Mouse (Mus musculus): ENCODE data around the gene Med21.

Med21 gene

DNA sequence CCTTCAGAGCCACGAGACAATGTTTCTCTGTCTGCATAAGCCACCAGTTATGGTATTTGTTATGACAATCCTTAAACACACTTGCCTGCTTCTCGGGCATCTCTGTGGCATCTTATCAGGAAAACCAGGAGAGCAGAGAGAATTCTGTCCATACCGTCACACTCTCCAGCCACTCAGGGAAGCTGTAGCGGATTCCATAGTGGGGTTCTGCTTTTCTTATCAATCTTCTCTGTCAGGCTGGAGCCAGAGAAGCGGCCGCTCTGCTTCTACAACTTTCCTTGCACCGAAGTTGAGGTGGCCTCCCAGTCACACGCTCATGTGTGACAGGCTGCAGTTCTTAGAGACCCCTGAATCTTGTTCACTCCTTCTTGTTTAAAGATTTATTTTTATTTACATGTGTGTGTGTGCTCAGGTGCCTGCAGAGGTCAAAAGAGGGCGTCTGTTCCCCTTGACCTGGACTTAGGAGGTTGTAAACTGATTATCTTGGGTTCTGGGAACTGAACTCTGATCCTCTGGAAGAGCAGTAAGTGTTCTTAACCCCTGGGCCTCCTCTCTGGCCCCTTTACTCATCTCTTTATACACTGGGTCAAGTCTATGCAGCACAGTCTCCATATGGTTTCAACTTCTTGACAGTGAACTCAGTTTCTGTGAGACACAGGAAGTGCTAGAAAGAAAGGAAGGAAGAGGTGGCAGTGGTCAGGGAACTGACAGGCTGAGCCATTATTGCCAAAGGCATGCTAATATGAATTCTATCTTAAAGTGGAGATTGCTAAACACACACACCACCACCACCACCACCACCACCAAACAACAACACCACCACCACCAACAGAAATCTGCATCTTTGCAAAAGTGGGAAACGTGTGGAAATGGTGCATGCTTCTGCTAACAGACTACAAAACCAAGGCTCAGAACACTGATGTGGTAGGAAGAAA is 36.1 kb downstream of the Med21 start:
- peak; percentile 28 for DNase-seq (ENCODE audit: low spot score)

DNA sequence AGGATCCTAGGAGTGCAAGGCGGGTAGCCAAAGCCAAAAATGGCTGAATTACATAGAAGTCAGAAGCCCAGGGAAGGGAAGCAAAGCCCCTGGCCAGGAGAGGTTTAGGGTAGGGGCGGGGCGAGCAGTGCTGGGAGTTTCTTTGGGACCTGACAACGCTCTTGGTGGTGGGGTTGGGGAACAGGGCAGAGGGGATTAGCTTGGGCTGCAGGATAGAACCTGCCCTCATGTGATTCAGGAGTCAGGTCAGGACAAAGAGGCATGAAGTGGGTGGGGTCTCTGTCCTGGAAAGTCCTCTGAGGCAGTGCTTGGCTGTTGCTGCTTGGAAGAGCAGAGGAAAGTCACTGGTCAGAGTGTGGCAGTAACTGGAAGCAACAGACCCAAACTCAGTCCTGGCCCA is 41.5 kb downstream of the Med21 start:
- no peak for DNase-seq (ENCODE audit: low spot score)

DNA sequence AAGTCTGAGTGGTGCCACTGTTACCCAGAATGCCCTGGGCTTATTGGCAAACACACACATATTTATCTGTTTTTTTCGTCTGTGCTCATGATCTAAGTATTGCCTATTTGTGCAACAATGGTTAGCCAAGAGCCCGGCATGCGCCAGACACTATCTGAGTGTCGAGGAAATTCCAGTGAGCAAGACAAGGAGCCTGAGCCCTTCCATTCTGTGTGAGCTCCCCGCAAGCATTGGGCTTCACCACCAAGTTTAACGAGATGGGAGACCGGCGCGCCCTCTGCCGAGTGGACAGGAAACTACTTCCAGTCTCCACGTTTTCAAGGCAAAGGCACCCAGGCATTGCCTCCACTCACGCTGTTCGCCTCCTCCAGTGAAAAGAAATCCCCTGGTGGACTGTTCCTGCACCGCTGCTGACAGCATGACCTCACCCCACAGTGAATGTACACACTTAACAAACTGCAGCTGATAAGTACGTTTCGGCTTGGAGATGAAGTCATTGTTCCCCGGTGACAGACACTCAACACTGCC is 43.5 kb downstream of the Med21 start:
- DNase-seq (ENCODE audit: low spot score), result no peak

DNA sequence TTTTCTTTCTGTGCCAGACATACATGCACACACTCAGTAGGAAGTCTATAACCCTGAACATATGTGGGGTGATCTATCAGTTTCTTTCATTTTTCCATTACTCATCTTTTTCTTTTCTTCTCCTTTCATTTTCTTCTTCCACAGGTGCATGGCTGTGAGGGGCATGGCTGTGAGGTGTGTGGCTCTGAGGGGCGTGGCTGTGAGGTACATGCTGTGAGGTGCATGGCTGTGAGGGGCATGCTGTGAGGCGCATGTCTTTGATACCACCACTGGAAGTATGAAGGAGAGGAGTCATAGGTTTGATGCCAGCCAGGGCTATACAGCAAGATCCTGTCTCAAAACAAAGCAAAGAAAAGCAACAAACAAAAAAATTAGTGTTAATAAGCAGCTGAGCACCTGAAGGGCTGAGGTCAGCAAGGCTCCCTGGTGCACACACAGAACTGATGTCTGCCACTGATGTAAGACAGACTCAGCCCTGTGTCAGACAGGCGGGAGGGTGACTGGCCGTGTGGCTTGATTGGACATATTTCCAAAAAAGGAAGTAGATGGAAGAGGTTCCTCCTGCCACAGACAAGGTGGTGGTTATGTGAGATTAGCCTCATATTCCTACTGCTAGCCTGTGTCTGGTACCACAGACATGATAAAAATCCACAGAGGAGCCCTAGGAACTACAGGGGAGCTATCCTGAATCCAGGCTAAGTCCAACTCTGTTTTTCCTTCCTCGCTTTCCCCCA is 44.3 kb downstream of the Med21 start:
- no peak for DNase-seq (ENCODE audit: low spot score)

DNA sequence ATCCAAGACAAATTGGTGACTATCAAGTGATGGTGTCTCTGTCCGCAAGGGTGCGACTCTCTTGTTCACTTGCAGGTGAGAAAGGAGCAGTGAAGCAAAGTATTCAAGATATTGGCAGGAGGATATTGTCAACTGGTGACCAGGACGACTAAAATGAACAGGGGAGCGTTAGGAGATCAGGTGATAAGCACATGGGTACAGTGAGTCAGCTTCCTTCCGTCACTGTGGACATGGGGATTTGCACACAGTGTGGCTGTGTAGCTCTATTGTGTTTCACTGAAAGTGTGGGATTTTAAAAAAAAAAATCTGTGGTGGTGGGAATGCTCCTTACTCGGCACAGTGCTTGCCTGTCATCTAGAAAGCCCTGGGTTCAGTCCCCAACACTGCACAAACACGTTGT is 45.7 kb downstream of the Med21 start:
- DNase-seq (ENCODE audit: low spot score), result no peak

DNA sequence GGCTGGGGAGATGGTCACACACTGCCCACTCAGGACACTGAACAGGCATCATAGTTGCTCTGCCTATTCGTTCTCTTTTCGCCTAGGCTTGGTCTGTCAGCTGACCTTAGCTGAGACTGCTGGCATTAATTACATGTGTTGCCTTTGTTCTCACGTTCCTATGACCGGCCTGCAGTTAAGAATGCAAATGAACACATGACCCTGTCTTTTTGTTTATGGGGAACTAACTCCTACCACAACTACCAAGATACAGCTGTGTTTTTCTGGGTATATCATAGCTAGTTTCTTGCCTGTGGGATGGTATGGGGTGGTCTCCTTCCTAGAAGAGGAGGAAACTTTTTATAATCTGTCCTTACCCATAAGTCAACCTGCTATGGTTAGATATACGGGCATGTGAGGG is 46.5 kb downstream of the Med21 start:
- DNase-seq (ENCODE audit: low spot score), result no peak

DNA sequence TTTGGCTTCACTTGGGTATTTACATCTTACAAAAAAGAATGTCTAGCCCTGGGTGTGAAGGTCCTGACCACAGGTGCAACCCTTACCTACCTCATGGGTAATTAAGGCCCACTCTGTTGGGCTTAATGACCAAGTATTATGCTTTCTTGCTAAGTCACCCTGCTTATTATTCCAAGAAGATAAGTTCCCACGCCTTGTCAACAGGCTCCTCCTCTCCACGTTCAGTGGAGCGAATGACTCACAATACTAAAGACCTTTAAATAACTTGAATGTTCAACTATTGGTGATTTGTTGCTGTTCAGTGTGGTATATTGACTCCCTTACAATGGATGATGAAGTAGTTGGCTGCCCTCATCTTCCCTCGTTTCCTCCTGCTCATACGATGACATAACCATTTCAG is 55.4 kb downstream of the Med21 start:
- no peak for DNase-seq (ENCODE audit: low spot score)

DNA sequence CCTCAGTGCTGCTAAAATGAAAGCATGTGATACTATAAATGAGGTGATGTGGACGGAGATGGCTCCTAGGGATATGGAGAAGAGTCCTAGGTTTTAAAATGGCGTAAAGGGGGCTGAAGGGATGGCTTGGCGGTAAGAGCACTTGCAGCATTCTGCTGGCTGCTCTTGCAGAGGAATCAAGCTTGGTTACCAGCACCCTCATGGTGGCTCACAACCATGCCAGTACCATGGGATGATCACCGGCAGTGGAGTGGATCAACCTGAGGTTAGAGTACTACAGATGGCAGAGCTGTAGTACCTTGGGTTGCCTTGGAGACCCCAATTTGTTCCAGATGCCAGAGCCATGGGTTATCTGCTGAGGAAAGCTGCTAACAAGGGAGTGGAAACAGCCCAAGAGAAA is 56.0 kb downstream of the Med21 start:
- no peak for DNase-seq (ENCODE audit: low spot score)

Measured in yolk sac, embryonic 10.5 days (tissue).